Mouse (Mus musculus) testis, adult 2 months (tissue): ENCODE results near the gene Gp9. TPM values are rescaled to one million over a fixed set of nuclear protein-coding genes. Genes with fewer than 3 reads are reported as not detected.
"Not testable (repeated sequence)": the region's sequence is repeated elsewhere in the genome, so short reads cannot be mapped to it uniquely, and the experiment has no call there.

Experiments
- H3K27ac ChIP-seq: fragments of 200-500 bp; 2 replicates; pipeline ENCODE4 v1.5.1; 2012; ENCODE audit warnings: low read depth, low read length; ENCODE audit not compliant: control insufficient read depth, insufficient read depth
- H3K27me3 ChIP-seq: fragments of 200-500 bp; 2 replicates; pipeline ENCODE4 v1.6.1; 2012; ENCODE audit warnings: mild to moderate bottlenecking, low read length, moderate library complexity; ENCODE audit not compliant: control insufficient read depth, insufficient read depth
- H3K36me3 ChIP-seq: fragments of 200-500 bp; 2 replicates; pipeline ENCODE4 v1.6.1; 2012; ENCODE audit warnings: mild to moderate bottlenecking, low read length; ENCODE audit not compliant: control insufficient read depth, insufficient read depth
- H3K4me1 ChIP-seq: fragments of 200-500 bp; 2 replicates; pipeline ENCODE4 v1.6.1; 2012; ENCODE audit warnings: low read length; ENCODE audit not compliant: control insufficient read depth, insufficient read depth
- H3K4me3 ChIP-seq: fragments of 200-500 bp; 2 replicates; pipeline ENCODE4 v1.5.1; 2012; ENCODE audit warnings: low read depth, mild to moderate bottlenecking, low read length, moderate library complexity, mixed read lengths; ENCODE audit not compliant: control insufficient read depth
- CTCF ChIP-seq: fragments of 200-500 bp; IDR thresholded peaks from 2 replicates; pipeline ENCODE4 v1.5.1; 2012; ENCODE audit warnings: low read depth, mild to moderate bottlenecking, inconsistent platforms, low read length, moderate library complexity; ENCODE audit not compliant: control insufficient read depth, insufficient read depth, insufficient replicate concordance
- POLR2A ChIP-seq: fragments of 200-500 bp; IDR thresholded peaks from 2 replicates; pipeline ENCODE4 v1.6.1; 2012; ENCODE audit warnings: low read depth, mild to moderate bottlenecking, inconsistent platforms, low read length, moderate library complexity; ENCODE audit not compliant: control insufficient read depth
- polyA plus RNA-seq: library from polyadenylated mRNA; depleted of rRNA; stranded (reverse); fragments of >200 nt; gene quantifications from 2 replicates; pipeline ENCODE4 v1.2.3, GENCODE M21; 2012

The Gp9 gene
- polyA plus RNA-seq, 1 experiment = not detected

GRCm38 (mm10) chr6:87763376-87764280 lies 14.2 kb upstream of the Gp9 start:
- Histone ChIP-seq H3K4me3 (no peak overlapping the region), H3K27ac (no peak overlapping the region), H3K36me3 (no peaks in the 10 kb centered on the region), H3K27me3 (no peaks in the 10 kb centered on the region), H3K4me1 (no peaks in the 10 kb centered on the region)
- TF ChIP-seq POLR2A = no peak
- TF ChIP-seq CTCF = no peak; the same call in 1 of the 2 replicates

- not testable (repeated sequence) for H3K4me1 ChIP-seq, H3K27ac ChIP-seq, H3K36me3 ChIP-seq, H3K27me3 ChIP-seq, H3K4me3 ChIP-seq
Measured at GRCm38 (mm10) chr6:87764296-87764695, 13.6 kb upstream of the Gp9 start.

GRCm38 (mm10) chr6:87770626-87771025 lies 7.2 kb upstream of the Gp9 start:
- Histone ChIP-seq H3K4me1 (no peaks in the 10 kb centered on the region), H3K27me3 (no peaks in the 10 kb centered on the region), H3K4me3 (no peak overlapping the region), H3K27ac (no peak overlapping the region), H3K36me3 (no peaks in the 10 kb centered on the region)
- TF ChIP-seq CTCF (peak; percentile 23; the same call in 1 of the 2 replicates), POLR2A (no peak)

- H3K4me3 ChIP-seq = no peak overlapping the region
- H3K36me3 ChIP-seq = no peaks in the 10 kb centered on the region
- H3K27ac ChIP-seq = no peak overlapping the region
- TF ChIP-seq POLR2A = no peak
- TF ChIP-seq CTCF = no peak
- H3K4me1 ChIP-seq = no peaks in the 10 kb centered on the region
- H3K27me3 ChIP-seq = no peaks in the 10 kb centered on the region
Measured at GRCm38 (mm10) chr6:87774466-87774865, 3.4 kb upstream of the Gp9 start.

DNA sequence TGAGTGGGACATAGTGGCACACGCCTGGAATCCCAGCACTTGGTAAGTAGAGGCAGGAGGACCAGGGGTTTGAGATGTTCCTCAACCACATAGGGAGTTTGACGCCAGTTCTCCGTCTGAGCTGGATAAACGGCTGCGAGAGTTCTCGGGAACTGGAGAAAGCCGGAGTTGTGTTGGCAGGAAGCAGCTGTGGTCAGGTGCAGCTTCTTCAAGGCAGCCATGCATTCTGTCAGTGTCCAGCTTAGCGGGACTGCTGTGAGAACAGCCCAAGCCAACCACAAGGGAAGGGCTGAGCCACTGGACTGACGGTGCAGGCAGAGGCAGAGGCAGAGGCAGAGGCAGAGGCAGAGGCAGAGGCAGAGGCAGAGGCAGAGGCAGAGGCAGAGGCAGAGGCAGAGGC lies 3.0 kb upstream of the Gp9 start:
- H3K4me3 ChIP-seq = no peak overlapping the region
- H3K4me1 ChIP-seq = no peaks in the 10 kb centered on the region
- TF ChIP-seq CTCF = no peak
- no peak overlapping the region for H3K27ac ChIP-seq
- H3K36me3 ChIP-seq = no peaks in the 10 kb centered on the region
- H3K27me3 ChIP-seq = no peaks in the 10 kb centered on the region

- H3K4me3 ChIP-seq = no peak overlapping the region
- no peak for TF ChIP-seq POLR2A
- TF ChIP-seq CTCF = no peak
Measured at GRCm38 (mm10) chr6:87775588-87776245, 2.2 kb upstream of the Gp9 start.

DNA sequence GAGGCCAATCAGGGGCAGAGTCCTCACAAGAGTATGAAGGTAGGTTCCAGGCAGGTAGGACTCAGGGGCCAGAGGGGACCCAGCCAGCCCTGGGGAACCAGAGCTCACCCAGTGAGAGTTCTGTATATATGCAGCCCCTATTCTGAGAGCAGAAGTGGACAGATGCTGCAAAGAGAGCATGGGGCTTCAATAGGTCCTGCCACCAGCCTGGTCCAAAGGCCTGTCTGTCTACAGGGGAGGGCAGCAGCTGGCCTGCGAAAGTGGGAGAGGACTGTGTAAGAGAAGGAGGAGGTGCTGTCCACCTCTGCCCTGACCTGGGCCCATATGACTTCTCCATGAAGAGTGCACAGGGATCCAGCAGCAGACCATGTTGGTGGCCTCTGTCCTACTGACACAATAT lies 1.2 kb upstream of the Gp9 start:
- no peak for TF ChIP-seq CTCF
- no peak for TF ChIP-seq POLR2A
- Histone ChIP-seq H3K27me3 (no peaks in the 10 kb centered on the region), H3K4me3 (no peak overlapping the region), H3K36me3 (no peaks in the 10 kb centered on the region), H3K4me1 (no peaks in the 10 kb centered on the region), H3K27ac (no peak overlapping the region)

More at GRCm38 (mm10) chr6:87775588-87776245, 2.2 kb upstream of the Gp9 start:
- no peaks in the 10 kb centered on the region for H3K4me1 ChIP-seq
- H3K36me3 ChIP-seq = no peaks in the 10 kb centered on the region
- no peaks in the 10 kb centered on the region for H3K27me3 ChIP-seq
- no peak overlapping the region for H3K27ac ChIP-seq
